Comparison of ENCODE assay signal across 8 mouse cellular contexts in genomic region chr5:125475601-125476285, GRCm38 (mm10). TPM values are rescaled to one million over a fixed set of nuclear protein-coding genes. Genes with fewer than 3 reads are reported as not detected.
DNase-seq lines count a peak whose midpoint lies in the region; ATAC-seq and TF ChIP-seq lines count a peak whose summit lies in the region.

Gene Aacs (plus strand): TSS chr5:125475814.

- DNase-seq in A20 (ENCODE audit: low read depth, low spot score), result peak; percentile 99
- peak; percentile 90 to 97 for DNase-seq in heart, adult 9 months (ENCODE audit: low spot score in 2 of 2)
- peak; percentile 74 to 88 for DNase-seq in monocyte, adult 2 months (ENCODE audit: low read depth in 1 of 2, low spot score in 2 of 2)
- DNase-seq in spleen, postnatal 36 days (ENCODE audit: low spot score in 2 of 2), result peak; percentile 96

- peak within 1 kb of the TSS; percentile 76 for H3K9ac ChIP-seq in kidney, embryonic 14.5 days (ENCODE audit: low read depth, low read length)
- H3K9ac ChIP-seq in limb, embryonic 15.5 days, result peak within 1 kb of the TSS; percentile 80

- WGBS in kidney, embryonic 14.5 days, result under 1% methylated on average over 54 of the region's 60 CpGs
- under 1% methylated on average over 58 of the region's 60 CpGs for WGBS in limb, embryonic 15.5 days

- H3K27me3 ChIP-seq in kidney, embryonic 14.5 days (ENCODE audit: control insufficient read depth, insufficient read depth, low read length), result no peaks in the 10 kb centered on the region
- H3K27me3 ChIP-seq in limb, embryonic 15.5 days, result no peaks in the 10 kb centered on the region

- peak within 1 kb of the TSS; percentile 90 for H3K4me2 ChIP-seq in kidney, embryonic 14.5 days (replicated peaks; ENCODE audit: low read depth, low read length)
- H3K4me2 ChIP-seq in limb, embryonic 15.5 days, result peak within 1 kb of the TSS; percentile 90

- H3K9me3 ChIP-seq in kidney, embryonic 14.5 days (ENCODE audit: control insufficient read depth, low read length), result no peaks in the 10 kb centered on the region
- no peaks in the 10 kb centered on the region for H3K9me3 ChIP-seq in limb, embryonic 15.5 days

- ATAC-seq in kidney, embryonic 14.5 days (ENCODE audit: low FRiP score, low TSS enrichment), result peak; percentile 91
- ATAC-seq in limb, embryonic 15.5 days (ENCODE audit: insufficient number of reproducible peaks, low FRiP score, low TSS enrichment, low read depth), result peak; percentile 89

- peak within 1 kb of the TSS; percentile 68 for H3K4me3 ChIP-seq in bone marrow macrophage, adult 2 months (ENCODE audit: insufficient read depth, low read length)
- peak within 1 kb of the TSS; percentile 81 for H3K4me3 ChIP-seq in embryonic fibroblast, embryonic 13.5 days (ENCODE audit: insufficient read depth, low read length)
- H3K4me3 ChIP-seq in kidney, embryonic 14.5 days (ENCODE audit: low read length), result peak within 1 kb of the TSS; percentile 81
- peak within 1 kb of the TSS; percentile 91 for H3K4me3 ChIP-seq in limb, embryonic 15.5 days

- peak; percentile 72; the same call in 1 of the 2 replicates for TF ChIP-seq POLR2A in bone marrow macrophage, adult 2 months (IDR thresholded peaks at IDR 0.05; ENCODE audit: borderline replicate concordance, low read depth, low read length)
- TF ChIP-seq POLR2A in embryonic fibroblast, embryonic 13.5 days (IDR thresholded peaks at IDR 0.05; ENCODE audit: low read depth, low read length), result peak; percentile 99

- no peaks in the 10 kb centered on the region for H3K36me3 ChIP-seq in kidney, embryonic 14.5 days (ENCODE audit: control insufficient read depth, insufficient read depth, low read length)
- no peaks in the 10 kb centered on the region for H3K36me3 ChIP-seq in limb, embryonic 15.5 days

- no peak for TF ChIP-seq CTCF in bone marrow macrophage, adult 2 months (IDR thresholded peaks at IDR 0.05; ENCODE audit: low read depth, low read length)
- no peak for TF ChIP-seq CTCF in embryonic fibroblast, embryonic 13.5 days (IDR thresholded peaks at IDR 0.05; ENCODE audit: borderline replicate concordance, insufficient read depth, low read length)

- H3K4me1 ChIP-seq in bone marrow macrophage, adult 2 months (ENCODE audit: control insufficient read depth, insufficient read depth, low read length), result peaks cover 23% of the 10 kb centered on the region
- peaks cover 7% of the 10 kb centered on the region for H3K4me1 ChIP-seq in embryonic fibroblast, embryonic 13.5 days (ENCODE audit: control insufficient read depth, insufficient read depth, low read length)
- peaks cover 17% of the 10 kb centered on the region for H3K4me1 ChIP-seq in kidney, embryonic 14.5 days (ENCODE audit: control insufficient read depth, insufficient read depth, low read length)
- H3K4me1 ChIP-seq in limb, embryonic 15.5 days, result peaks cover 28% of the 10 kb centered on the region

- H3K27ac ChIP-seq in bone marrow macrophage, adult 2 months (ENCODE audit: insufficient read depth, low read depth, low read length), result peak within 1 kb of the TSS; percentile 55
- H3K27ac ChIP-seq in embryonic fibroblast, embryonic 13.5 days (ENCODE audit: insufficient read depth, low read length), result peak within 1 kb of the TSS; percentile 76
- peak within 1 kb of the TSS; percentile 76 for H3K27ac ChIP-seq in kidney, embryonic 14.5 days (ENCODE audit: low read depth, low read length)
- H3K27ac ChIP-seq in limb, embryonic 15.5 days, result peak within 1 kb of the TSS; percentile 86

RNA-seq across cellular contexts. Expression of gene Aacs, which starts in this region (rescaled TPM):
- polyA plus RNA-seq in bone marrow macrophage, adult 2 months (2012; ENCODE audit: insufficient read depth, insufficient read length, missing spikeins), result 10.3 and 19.0 TPM in 2 replicates
- polyA plus RNA-seq in embryonic fibroblast, embryonic 13.5 days (2011; ENCODE audit: insufficient read length, low read depth, missing spikeins), result 40.7 and 44.4 TPM in 2 replicates
- 21.0 and 36.6 TPM in 2 replicates for polyA plus RNA-seq in kidney, embryonic 14.5 days (2014; fragmentation: Nextera tagmentation; extraction: Ambion mirVana)
- polyA plus RNA-seq in limb, embryonic 15.5 days (2015; fragmentation: Nextera tagmentation; extraction: Ambion mirVana), result 50.5 and 53.2 TPM in 2 replicates

Comparison
In these comparisons a context has a peak if more than half of its experiments do, and no peak if none do; other contexts are left out.
1. Peak in every context shown above with its lines: DNase-seq, ATAC-seq, H3K4me3 ChIP-seq and H3K27ac ChIP-seq.